In genomic region chr15:27596463-27597140, GRCm38 (mm10) we compare ENCODE assay signal across 9 mouse cellular contexts. TPM values are rescaled to one million over a fixed set of nuclear protein-coding genes. Genes with fewer than 3 reads are reported as not detected.
A peak's percentile ranks its signal among the peaks of the same experiment; 100 is the strongest.
DNase-seq lines count a peak whose midpoint lies in the region; ATAC-seq and TF ChIP-seq lines count a peak whose summit lies in the region.
"Had no signal": no experiment of that assay in that cellular context is flagged by ENCODE, and none has a peak within 500 bp of the region (broad histone marks: within the 10 kb centered on the region; RNA-seq: fewer than 3 reads in every experiment).

No protein-coding gene starts in this region.

- H3K27ac ChIP-seq in lung, embryonic 14.5 days (ENCODE audit: low read depth): no peak overlapping the region; the same call in 1 of the 2 replicates
- peak overlapping the region; percentile 68; the same call in 1 of the 2 replicates for H3K27ac ChIP-seq in stomach, embryonic 15.5 days

- no peaks in the 10 kb centered on the region for H3K9me3 ChIP-seq in lung, embryonic 14.5 days (ENCODE audit: low read depth, low read length)
- H3K9me3 ChIP-seq in stomach, embryonic 15.5 days: no peaks in the 10 kb centered on the region
- H3K9me3 ChIP-seq: hindbrain, embryonic 15.5 days had no signal

- ATAC-seq in lung, embryonic 14.5 days (ENCODE audit: insufficient read depth): no peak
- ATAC-seq in inflammation-experienced regulatory T-cells, adult 6 months: peak; percentile 94
- ATAC-seq in stomach, embryonic 15.5 days (ENCODE audit: insufficient read depth, low FRiP score, low read depth): no peak
- ATAC-seq in erythroid progenitor cell, adult 5-6 weeks (replicated peaks; ENCODE audit: low FRiP score, poor library complexity, severe bottlenecking): no peak

- 62% methylated on average over 3 of the region's 3 CpGs for WGBS in lung, embryonic 14.5 days
- WGBS in lung, adult 2 months: 28% methylated on average over 3 of the region's 3 CpGs
- 67% methylated on average over 3 of the region's 3 CpGs for WGBS in stomach, embryonic 15.5 days

- DNase-seq in adrenal gland, adult 2 months: peak; percentile 48
- DNase-seq in adrenal gland, postnatal 14 days: no peak
- peak; percentile 7 for DNase-seq in lung, embryonic 14.5 days
- no peak for DNase-seq in lung, adult 2 months
- no peak for DNase-seq in kidney, postnatal 36 days

- peak; percentile 27; the same call in 1 of the 2 replicates for TF ChIP-seq CTCF in lung, embryonic 14.5 days (IDR thresholded peaks at IDR 0.05; ENCODE audit: low read depth)
- TF ChIP-seq CTCF in lung, adult 2 months (IDR thresholded peaks at IDR 0.05; ENCODE audit: insufficient read depth, low read length): no peak

- peaks cover 40% of the 10 kb centered on the region for H3K36me3 ChIP-seq in lung, embryonic 14.5 days (ENCODE audit: insufficient read depth)
- peaks cover 32% of the 10 kb centered on the region for H3K36me3 ChIP-seq in stomach, embryonic 15.5 days

- TF ChIP-seq POLR2A in lung, adult 2 months (IDR thresholded peaks at IDR 0.05; ENCODE audit: borderline replicate concordance, extremely low read depth, low read depth, low read length): no peak

- no peak overlapping the region for H3K4me2 ChIP-seq in lung, embryonic 14.5 days
- H3K4me2 ChIP-seq in stomach, embryonic 15.5 days: no peak overlapping the region
- H3K4me2 ChIP-seq: hindbrain, embryonic 15.5 days had no signal

- no peaks in the 10 kb centered on the region for H3K4me1 ChIP-seq in lung, embryonic 14.5 days (ENCODE audit: insufficient read depth)
- H3K4me1 ChIP-seq in lung, adult 2 months (ENCODE audit: control insufficient read depth, insufficient read depth, low read length): peaks cover 20% of the 10 kb centered on the region
- H3K4me1 ChIP-seq in stomach, embryonic 15.5 days: 0 out of 2 replicates have a peak, but pooled peaks cover 4% of the 10 kb centered on the region
- H3K4me1 ChIP-seq: hindbrain, embryonic 15.5 days had no signal

- no peaks in the 10 kb centered on the region for H3K27me3 ChIP-seq in lung, embryonic 14.5 days (ENCODE audit: insufficient read depth, low read length)
- H3K27me3 ChIP-seq in stomach, embryonic 15.5 days (replicated peaks): no peaks in the 10 kb centered on the region
- H3K27me3 ChIP-seq: hindbrain, embryonic 15.5 days had no signal

- H3K4me3 ChIP-seq in lung, embryonic 14.5 days (ENCODE audit: low read depth, low read length): no peak overlapping the region
- H3K4me3 ChIP-seq in lung, adult 2 months (replicated peaks; ENCODE audit: extremely low read depth, low read depth, low read length): no peak overlapping the region
- H3K4me3 ChIP-seq in stomach, embryonic 15.5 days (replicated peaks): no peak overlapping the region
- H3K4me3 ChIP-seq: hindbrain, embryonic 15.5 days had no signal

- no peak overlapping the region for H3K9ac ChIP-seq in lung, embryonic 14.5 days
- H3K9ac ChIP-seq in stomach, embryonic 15.5 days: no peak overlapping the region
- H3K9ac ChIP-seq: hindbrain, embryonic 15.5 days had no signal

RNA-seq across cellular contexts. Expression of gene Otulin, which starts 33.9 kb away (rescaled TPM):
- 10 to 100 TPM; 34.7 to 38.7 TPM for total RNA-seq in adrenal gland, adult 2 months (2021)
- polyA plus RNA-seq in adrenal gland, adult 2 months (2012; rRNA removed): 19.4 and 31.2 TPM in 2 replicates
- 37.1 and 43.6 TPM in 2 replicates for total RNA-seq in adrenal gland, postnatal 14 days (2021)
- polyA plus RNA-seq in lung, embryonic 14.5 days (2014; fragmentation: Nextera tagmentation; extraction: Ambion mirVana): 39.2 and 41.8 TPM in 2 replicates
- 16.4 and 23.7 TPM in 2 replicates for polyA plus RNA-seq in lung, adult 2 months (2012; rRNA removed)
- polyA plus RNA-seq in inflammation-experienced regulatory T-cells, adult 6 months (2017; shearing (Covaris generic)): 10 to 100 TPM; 10.4 to 14.3 (median 12.3) TPM
- polyA plus RNA-seq in stomach, embryonic 15.5 days (2015; fragmentation: Nextera tagmentation; extraction: Ambion mirVana): 30.4 and 31.7 TPM in 2 replicates
- 22.0 and 24.7 TPM in 2 replicates for total RNA-seq in erythroid progenitor cell, adult 5-6 weeks (2015; ENCODE audit: low replicate concordance)
- 15.7 and 21.9 TPM in 2 replicates for total RNA-seq in erythroid progenitor cell, adult 5-6 weeks (2017; ENCODE audit: low replicate concordance)

Comparison
In these comparisons a context has a peak if more than half of its experiments do, and no peak if none do; other contexts are left out.
1. DNase-seq: peak in adrenal gland, adult 2 months (single experiment) and lung, embryonic 14.5 days (single experiment); none in adrenal gland, postnatal 14 days (single experiment), lung, adult 2 months (single experiment) and kidney, postnatal 36 days (0 of 2).